Mouse (Mus musculus) neural tube, postnatal 0 days (tissue): ENCODE results near the gene Cyp4f18. TPM values are rescaled to one million over a fixed set of nuclear protein-coding genes. Genes with fewer than 3 reads are reported as not detected.

Experiments
- polyA plus RNA-seq: library from polyadenylated mRNA; unstranded; fragments of >200 nt; fragmentation: Nextera tagmentation; extraction: Ambion mirVana; gene quantifications from 2 replicates; pipeline ENCODE4 v1.2.1, GENCODE M21; 2015

Gene Cyp4f18
- 1.3 and 1.6 TPM in 2 replicates for polyA plus RNA-seq

DNA sequence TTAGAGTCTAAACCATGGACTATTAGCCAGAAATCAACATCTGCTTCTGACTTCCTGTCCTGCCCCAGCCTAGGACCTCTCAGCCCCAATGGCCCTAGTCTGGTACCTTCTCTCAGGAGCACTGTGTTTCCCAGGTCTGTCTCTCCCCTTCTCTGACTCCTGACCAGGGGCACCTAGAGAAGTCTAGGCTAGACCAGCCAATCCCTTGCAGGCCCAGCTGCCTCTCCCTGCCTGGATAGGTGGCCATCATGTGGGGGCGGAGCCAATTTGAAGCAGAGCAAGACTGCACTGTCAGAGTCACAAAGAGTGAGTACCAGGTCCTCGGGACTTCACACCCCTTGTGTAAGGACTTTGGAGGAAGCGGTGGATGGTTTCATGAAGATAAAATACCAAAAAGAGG is at the start of gene Cyp4f18:
Cyp4f18 (minus strand) TSS at position 154 of the 400 bp plus-strand sequence.

GRCm38 (mm10) chr8:72040918-72041317 is 31.5 kb upstream of the Cyp4f18 start, which contains the start of gene Olfr372:
Gene Olfr372, plus strand, starts transcription at chr8:72041218.

GRCm38 (mm10) chr8:71950482-71951221 is 58.8 kb downstream of the Cyp4f18 start, which contains the start of gene Zfp961:
Gene Zfp961, plus strand, starts transcription at chr8:71951038.

Other genes with a start within 250 kb of the Cyp4f18 start
- gene Zfp709, start 127.6 kb downstream of the Cyp4f18 start, polyA plus RNA-seq, result 5.1 and 5.7 TPM in 2 replicates
- gene Zfp882, start 101.0 kb downstream of the Cyp4f18 start, polyA plus RNA-seq, result 10.9 and 11.4 TPM in 2 replicates
- 26.3 and 26.8 TPM in 2 replicates for gene Zfp617, start 101.0 kb downstream of the Cyp4f18 start, polyA plus RNA-seq
- 12.7 and 13.6 TPM in 2 replicates for gene Zfp961, start 58.6 kb downstream of the Cyp4f18 start, polyA plus RNA-seq
- gene Olfr372, start 31.6 kb upstream of the Cyp4f18 start, polyA plus RNA-seq, result not detected in 2 replicates
- not detected in 2 replicates for gene Olfr373, start 73.6 kb upstream of the Cyp4f18 start, polyA plus RNA-seq
- not detected in 2 replicates for gene Olfr374, start 97.4 kb upstream of the Cyp4f18 start, polyA plus RNA-seq
- gene Tpm4, start 125.3 kb upstream of the Cyp4f18 start, polyA plus RNA-seq, result 100 and 103 TPM in 2 replicates
- 61.4 and 65.5 TPM in 2 replicates for gene Rab8a, start 151.6 kb upstream of the Cyp4f18 start, polyA plus RNA-seq
- gene Hsh2d, start 180.0 kb upstream of the Cyp4f18 start, polyA plus RNA-seq, result not detected in 2 replicates
- not detected in 2 replicates for gene Cib3, start 203.2 kb upstream of the Cyp4f18 start, polyA plus RNA-seq
- gene Gm11034, start 204.0 kb upstream of the Cyp4f18 start, polyA plus RNA-seq, result not detected in 2 replicates
- gene Fam32a, start 210.1 kb upstream of the Cyp4f18 start, polyA plus RNA-seq, result 62.6 and 65.6 TPM in 2 replicates
- gene Ap1m1, start 230.4 kb upstream of the Cyp4f18 start, polyA plus RNA-seq, result 198 and 225 TPM in 2 replicates